Mouse (Mus musculus): Measurements from ENCODE around the gene Hba-a2.

GRCm38 (mm10) chr11:32265117-32265738 is 31.1 kb upstream of the Hba-a2 start:
- no peak for TF ChIP-seq CTCF (IDR thresholded peaks at IDR 0.05; ENCODE audit: low read depth, low read length)
- TF ChIP-seq GATA1 (IDR thresholded peaks at IDR 0.05; ENCODE audit: borderline replicate concordance, low read length): no peak
- TF ChIP-seq TAL1 (conservative IDR thresholded peaks at IDR 0.05; ENCODE audit: low read depth, low read length): peak; percentile 95
- TF ChIP-seq GATA2 (IDR thresholded peaks at IDR 0.05; ENCODE audit: borderline replicate concordance, low read depth, low read length): no peak
- no peak for TF ChIP-seq POLR2AphosphoS5 (IDR thresholded peaks at IDR 0.05; ENCODE audit: insufficient replicate concordance, low read depth, low read length)
